Mouse (Mus musculus) liver, adult 2 months (tissue): ENCODE data around the gene Coa6.
"Not testable (repeated sequence)": the region's sequence is repeated elsewhere in the genome, so short reads cannot be mapped to it uniquely, and the experiment has no call there.

Experiments
- CTCF ChIP-seq: fragments of 200-500 bp; IDR thresholded peaks from 2 replicates; pipeline ENCODE4 v1.5.1; 2011; ENCODE audit warnings: low read depth, low read length, control low read depth
- POLR2A ChIP-seq: fragments of 200-500 bp; IDR thresholded peaks from 2 replicates; pipeline ENCODE4 v1.6.1; 2011; ENCODE audit warnings: low read length, control low read depth; ENCODE audit not compliant: insufficient read depth; ENCODE audit errors: extremely low read depth

DNA sequence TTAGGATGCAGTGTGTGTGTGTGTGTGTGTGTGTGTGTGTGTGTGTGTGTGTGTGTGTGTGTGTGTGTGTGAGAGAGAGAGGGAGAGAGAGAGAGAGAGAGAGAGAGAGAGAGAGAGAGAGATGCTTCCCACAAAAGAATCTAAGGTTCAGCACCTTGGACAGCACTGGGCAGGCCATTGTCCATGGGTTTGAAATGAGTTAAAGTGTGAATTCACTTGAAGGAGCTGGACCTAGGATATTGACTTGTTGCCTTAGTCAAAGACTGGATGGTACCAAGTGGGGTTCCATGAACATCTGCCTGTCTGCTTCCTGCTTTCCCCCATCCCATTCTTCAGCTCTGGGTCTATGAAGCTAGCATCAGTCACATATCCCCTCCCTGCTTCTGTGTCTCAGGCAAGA is 17.8 kb upstream of the Coa6 start:
- TF ChIP-seq CTCF, POLR2A: not testable (repeated sequence)
